Mouse (Mus musculus) heart, embryonic 11.5 days (tissue): ENCODE data around the gene 4930579F01Rik. TPM values are rescaled to one million over a fixed set of nuclear protein-coding genes. Genes with fewer than 3 reads are reported as not detected.
"Not testable (repeated sequence)": the region's sequence is repeated elsewhere in the genome, so short reads cannot be mapped to it uniquely, and the experiment has no call there.

ENCODE experiments used
- ATAC-seq: fragments of 200-750 bp; cut with Nextera tagmentation; replicated peaks from 2 replicates; pipeline ENCODE4 v1.8.0; 2017; ENCODE audit warnings: moderate library complexity; ENCODE audit not compliant: insufficient number of reproducible peaks, low FRiP score, low TSS enrichment
- H3K27ac ChIP-seq: fragments of 300-500 bp; sonication (generic); 2 replicates; pipeline ENCODE4 v1.5.1; 2014; ENCODE audit warnings: mild to moderate bottlenecking, low read depth, low read length
- H3K27me3 ChIP-seq: fragments of 300-500 bp; sonication (generic); 2 replicates; pipeline ENCODE4 v1.6.1; 2014; ENCODE audit warnings: mild to moderate bottlenecking, low read length, mixed read lengths; ENCODE audit not compliant: control insufficient read depth, insufficient read depth
- H3K36me3 ChIP-seq: fragments of 300-500 bp; sonication (generic); 2 replicates; pipeline ENCODE4 v1.6.1; 2014; ENCODE audit warnings: mild to moderate bottlenecking, low read length, moderate library complexity, mixed read lengths; ENCODE audit not compliant: control insufficient read depth, insufficient read depth
- H3K4me1 ChIP-seq: fragments of 300-500 bp; sonication (generic); 2 replicates; pipeline ENCODE4 v1.6.1; 2014; ENCODE audit warnings: low read length; ENCODE audit not compliant: control insufficient read depth, insufficient read depth
- H3K4me2 ChIP-seq: fragments of 300-500 bp; sonication (generic); 2 replicates; pipeline ENCODE4 v1.6.1; 2014; ENCODE audit warnings: mild to moderate bottlenecking, moderate library complexity
- H3K4me3 ChIP-seq: fragments of 300-500 bp; sonication (generic); 2 replicates; pipeline ENCODE4 v1.5.1; 2014; ENCODE audit warnings: low read depth, low read length
- H3K9ac ChIP-seq: fragments of 300-500 bp; sonication (generic); 2 replicates; pipeline ENCODE4 v1.6.1; 2014; ENCODE audit warnings: mild to moderate bottlenecking, low read depth, low read length, moderate library complexity
- H3K9me3 ChIP-seq: fragments of 300-500 bp; sonication (generic); replicated peaks from 2 replicates; pipeline ENCODE4 v1.6.1; 2016; ENCODE audit warnings: low read length; ENCODE audit not compliant: control insufficient read depth
- WGBS: fragments of 180-500 bp; shearing (Covaris S2); extraction: QIAGEN DNeasy Blood & Tissue Kit; methylation state at CpG from one replicate; pipeline ENCODE4 v1.1.7; 2014; ENCODE audit not compliant: insufficient replicate concordance; 5-methylcytosine and 5-hydroxymethylcytosine counted together
- polyA plus RNA-seq: library from polyadenylated mRNA; unstranded; fragments of >200 nt; fragmentation: Nextera tagmentation; extraction: Ambion mirVana; gene quantifications from 2 replicates; pipeline ENCODE4 v1.2.1, GENCODE M21; 2014

4930579F01Rik gene
- polyA plus RNA-seq, 1 experiment from 2014 or later: not detected

DNA sequence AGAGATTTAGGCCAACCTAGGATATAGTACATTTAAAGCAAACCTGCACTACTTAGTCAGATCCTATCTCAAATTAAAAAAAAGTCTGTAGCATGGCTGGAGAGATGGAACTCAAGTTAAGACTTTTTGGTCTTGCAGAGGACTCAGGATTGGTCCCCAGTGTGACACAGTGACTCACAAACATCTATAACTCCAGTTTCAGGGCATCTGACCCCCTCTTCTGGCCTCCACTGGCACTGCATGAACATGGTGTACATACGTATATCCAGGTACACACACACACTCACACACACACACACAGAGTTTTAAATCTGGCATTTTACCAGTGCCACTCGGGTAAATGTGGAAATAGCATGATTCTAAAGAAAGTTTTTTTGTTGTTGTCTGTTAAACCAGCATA is 44.8 kb downstream of the 4930579F01Rik start:
- ATAC-seq: no peak
- H3K9me3 ChIP-seq: no peaks in the 10 kb centered on the region
- H3K27me3 ChIP-seq: no peaks in the 10 kb centered on the region
- 88% methylated on average over 2 of the region's 2 CpGs for WGBS
- no peak overlapping the region for H3K9ac ChIP-seq
- no peak overlapping the region for H3K4me3 ChIP-seq
- H3K27ac ChIP-seq: no peak overlapping the region
- no peaks in the 10 kb centered on the region for H3K4me1 ChIP-seq
- H3K4me2 ChIP-seq: no peak overlapping the region
- H3K36me3 ChIP-seq: peaks cover 15% of the 10 kb centered on the region

DNA sequence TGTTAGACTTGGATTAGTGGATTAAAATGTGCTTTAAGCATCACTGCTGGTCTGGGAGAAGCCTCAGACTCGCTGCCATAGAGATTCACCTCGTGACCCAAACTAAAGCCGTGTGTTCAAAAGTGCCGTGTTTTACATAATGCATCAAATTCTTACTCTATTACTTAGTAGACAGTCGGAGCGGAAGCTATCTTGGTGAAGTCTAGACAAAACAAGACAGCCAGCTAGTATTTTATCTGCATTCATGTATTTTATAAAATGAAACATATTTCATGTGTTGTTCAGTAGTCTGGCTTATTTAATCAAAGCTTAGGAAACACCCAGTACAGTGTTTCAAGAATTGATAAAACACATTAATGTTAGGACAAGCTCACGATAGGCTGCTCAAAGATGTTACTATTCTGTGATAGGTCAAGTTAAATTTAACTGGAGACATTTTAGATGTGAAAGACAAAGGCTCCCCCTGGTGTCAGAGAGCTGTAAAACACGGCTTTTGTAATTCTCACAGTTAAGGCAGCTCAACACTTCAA is 48.9 kb downstream of the 4930579F01Rik start, which contains the start of gene Mttp:
Gene Mttp, minus strand, starts transcription at position 327 of the 530 bp plus-strand sequence.
- Histone ChIP-seq H3K4me2 (peak within 1 kb of the TSS; percentile 83), H3K4me1 (no peaks in the 10 kb centered on the region), H3K9ac (peak within 1 kb of the TSS; percentile 93), H3K27ac (peak within 1 kb of the TSS; percentile 100), H3K27me3 (no peaks in the 10 kb centered on the region), H3K4me3 (peak within 1 kb of the TSS; percentile 74), H3K36me3 (peaks cover 3% of the 10 kb centered on the region; the same call in 1 of the 2 replicates), H3K9me3 (no peaks in the 10 kb centered on the region)
- WGBS: 6% methylated on average over 8 of the region's 8 CpGs
- ATAC-seq: no peak

DNA sequence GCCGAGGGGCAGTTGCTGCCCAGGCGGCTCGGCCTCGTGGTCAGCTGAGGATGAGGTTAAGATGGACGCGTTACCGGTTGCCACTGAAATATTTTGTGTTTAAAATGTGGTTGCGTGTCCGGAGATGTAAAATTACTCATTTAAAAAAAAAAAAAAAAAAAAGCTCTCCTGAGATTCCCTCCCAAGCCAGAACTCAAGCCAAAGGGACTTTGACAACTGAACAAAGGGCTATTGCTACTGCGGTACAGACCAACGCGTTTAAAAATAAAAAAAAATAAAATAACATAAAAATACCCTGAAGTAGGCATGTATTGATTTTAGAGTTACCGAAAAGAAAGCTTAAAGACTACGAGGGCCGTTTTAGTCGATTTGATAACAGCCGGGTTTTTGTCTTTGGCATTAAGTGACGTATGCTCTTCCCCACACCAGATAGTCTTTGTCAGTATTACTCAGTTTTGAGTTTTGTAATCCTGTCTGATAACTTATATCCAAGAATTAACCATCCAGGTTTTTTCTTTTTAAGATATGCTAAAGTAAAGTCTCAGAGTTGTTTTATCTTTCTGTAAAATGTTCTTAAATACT is 49.5 kb downstream of the 4930579F01Rik start:
- under 1% methylated on average over 18 of the region's 18 CpGs for WGBS

DNA sequence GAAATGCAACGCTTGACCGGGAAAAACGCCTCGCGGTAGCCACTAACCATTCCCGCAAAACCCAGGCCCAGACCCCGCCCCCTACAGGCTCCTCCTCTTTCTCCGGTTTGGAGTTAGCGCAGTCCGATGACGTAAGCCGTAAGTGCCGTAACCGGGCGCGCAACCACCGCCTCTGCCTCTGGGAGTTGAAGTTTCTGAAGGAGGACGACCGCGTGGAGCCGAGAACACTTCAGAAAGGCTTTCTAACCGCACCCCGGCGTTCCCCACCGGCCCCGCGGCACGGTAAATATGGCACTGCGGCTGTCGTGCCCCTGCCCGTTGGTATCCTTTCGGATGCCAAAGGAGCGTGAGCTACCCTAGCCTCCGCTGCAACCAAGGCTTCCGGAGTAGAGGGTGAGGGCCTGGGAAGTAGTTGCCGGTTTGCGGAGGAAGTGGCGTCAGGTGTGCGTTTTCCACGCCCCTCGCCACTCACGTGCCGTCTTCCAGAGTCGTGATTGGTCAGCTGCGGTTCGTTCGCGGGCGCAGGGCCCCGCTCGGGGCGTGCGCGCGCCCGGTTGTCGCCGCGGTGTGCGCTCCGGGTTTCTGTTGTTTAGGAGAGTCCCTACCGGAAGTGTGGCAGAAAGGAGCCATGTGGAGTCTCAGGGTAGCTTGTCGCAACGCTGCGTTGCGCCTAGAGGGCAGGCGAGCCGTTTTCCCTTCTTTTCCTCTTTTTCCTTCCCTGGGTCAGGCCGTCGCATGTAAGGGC is 50.1 kb downstream of the 4930579F01Rik start, which contains the start of gene Trmt10a:
Gene Trmt10a, plus strand, starts transcription at position 134 of the 745 bp plus-strand sequence.
- H3K9ac ChIP-seq: peak within 1 kb of the TSS; percentile 93
- H3K4me2 ChIP-seq: peak within 1 kb of the TSS; percentile 83
- H3K9me3 ChIP-seq: no peaks in the 10 kb centered on the region
- H3K4me1 ChIP-seq: no peaks in the 10 kb centered on the region
- WGBS: under 1% methylated on average over 70 of the region's 70 CpGs
- peak; percentile 98 for ATAC-seq
- H3K27me3 ChIP-seq: no peaks in the 10 kb centered on the region
- no peaks in the 10 kb centered on the region for H3K36me3 ChIP-seq
- H3K27ac ChIP-seq: peak within 1 kb of the TSS; percentile 100
- peak within 1 kb of the TSS; percentile 74 for H3K4me3 ChIP-seq

More for the DNA sequence above, 49.5 kb downstream of the 4930579F01Rik start:
- Histone ChIP-seq H3K27ac (peak overlapping the region; percentile 100), H3K9me3 (no peaks in the 10 kb centered on the region), H3K36me3 (peaks cover 3% of the 10 kb centered on the region; the same call in 1 of the 2 replicates), H3K4me1 (no peaks in the 10 kb centered on the region), H3K9ac (peak overlapping the region; percentile 93), H3K4me3 (peak overlapping the region; percentile 74), H3K27me3 (no peaks in the 10 kb centered on the region), H3K4me2 (peak overlapping the region; percentile 83)
- ATAC-seq: no peak

DNA sequence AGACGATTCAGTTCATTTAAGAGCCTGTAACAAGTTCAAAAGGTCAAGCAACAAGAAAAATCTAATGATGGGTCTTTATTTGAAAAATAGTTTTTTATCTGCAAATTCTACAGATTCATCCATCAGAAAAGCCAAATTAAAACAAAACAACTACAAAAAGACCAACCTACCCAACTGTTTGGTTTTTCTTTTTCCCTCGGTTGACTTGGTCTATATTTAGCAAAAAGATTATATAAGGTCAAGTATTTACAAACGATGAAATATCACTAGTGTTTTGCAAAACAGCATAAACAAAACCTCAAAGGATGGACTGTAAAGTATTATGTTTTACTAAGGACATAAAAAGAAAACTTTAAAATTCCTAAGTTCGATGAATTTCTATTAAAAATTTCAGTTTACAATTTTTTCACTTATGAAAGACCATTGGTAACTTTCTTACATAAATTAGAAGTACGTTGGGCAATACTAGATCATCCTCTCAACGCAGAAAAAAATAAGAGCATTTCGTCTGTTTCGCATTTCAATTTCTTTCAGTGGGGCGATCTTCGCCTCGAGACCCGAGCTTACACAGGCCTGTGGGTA is 50.8 kb downstream of the 4930579F01Rik start:
- peak overlapping the region; percentile 74 for H3K4me3 ChIP-seq
- no peaks in the 10 kb centered on the region for H3K27me3 ChIP-seq
- no peaks in the 10 kb centered on the region for H3K4me1 ChIP-seq
- H3K9me3 ChIP-seq: no peaks in the 10 kb centered on the region
- H3K4me2 ChIP-seq: peak overlapping the region; percentile 83
- peak overlapping the region; percentile 100 for H3K27ac ChIP-seq
- WGBS: 6% methylated on average over 12 of the region's 12 CpGs
- ATAC-seq: no peak
- peak overlapping the region; percentile 93 for H3K9ac ChIP-seq
- no peaks in the 10 kb centered on the region for H3K36me3 ChIP-seq

DNA sequence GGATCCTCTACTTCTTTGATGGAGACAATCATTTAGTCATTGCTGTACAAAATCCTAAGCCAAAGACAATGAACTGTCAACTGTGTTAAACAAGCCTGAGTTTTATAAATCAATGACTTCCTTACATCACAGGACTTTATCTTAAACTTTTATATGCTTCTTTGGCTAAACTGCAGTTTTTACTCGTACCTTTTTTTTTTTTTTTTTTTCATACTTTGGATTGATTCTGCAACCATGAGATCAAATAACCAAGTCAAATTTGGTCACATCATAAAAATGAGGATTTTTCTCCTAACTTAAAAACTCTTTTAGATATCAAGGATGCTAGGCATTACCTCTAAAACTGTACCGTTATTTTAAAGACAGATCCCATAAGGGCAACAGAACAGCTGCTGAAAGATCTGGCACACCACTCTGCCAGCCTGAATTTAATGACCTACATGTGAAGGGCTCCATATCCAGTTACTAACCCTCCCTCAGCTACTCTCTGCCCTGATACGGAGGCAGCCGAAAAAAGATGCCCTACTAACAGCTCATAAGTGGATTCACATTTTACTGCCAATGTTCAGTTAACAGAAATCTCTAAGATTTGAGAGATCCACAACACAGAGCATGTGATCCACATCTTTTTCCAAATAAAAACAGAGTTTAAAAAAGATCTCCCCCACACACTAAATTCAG is 51.4 kb downstream of the 4930579F01Rik start:
- 69% methylated on average over 4 of the region's 4 CpGs for WGBS
- Histone ChIP-seq H3K4me1 (no peaks in the 10 kb centered on the region), H3K4me3 (no peak overlapping the region), H3K27ac (0 out of 2 replicates have a peak overlapping the region, but pooled peaks have one; percentile 46), H3K9ac (no peak overlapping the region; the same call in 1 of the 2 replicates), H3K4me2 (peak overlapping the region; percentile 46), H3K9me3 (no peaks in the 10 kb centered on the region), H3K36me3 (no peaks in the 10 kb centered on the region), H3K27me3 (no peaks in the 10 kb centered on the region)
- ATAC-seq: no peak

DNA sequence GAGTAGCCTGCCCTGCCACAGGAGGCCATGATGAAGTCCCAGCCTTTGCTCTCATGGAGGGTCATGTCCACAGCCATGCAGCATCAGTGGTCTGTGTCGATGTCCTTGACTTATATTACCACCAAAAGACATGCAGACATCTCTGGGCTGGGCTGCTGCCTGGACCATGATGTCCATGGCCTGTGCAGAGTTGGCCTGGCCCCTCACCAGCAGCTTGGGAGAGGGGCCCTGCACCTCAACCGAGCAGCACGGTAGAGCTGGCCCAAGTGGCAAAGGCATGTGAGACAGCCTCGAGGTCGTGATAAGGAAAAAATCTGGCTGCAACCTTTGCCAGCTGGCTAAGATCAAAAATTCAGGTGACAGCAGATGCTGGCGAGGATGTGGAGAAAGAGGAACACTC is 54.0 kb downstream of the 4930579F01Rik start:
- H3K9me3 ChIP-seq: no peaks in the 10 kb centered on the region
- H3K27ac ChIP-seq: no peak overlapping the region
- ATAC-seq: no peak
- WGBS: 67% methylated on average over 6 of the region's 6 CpGs
- H3K4me3 ChIP-seq: no peak overlapping the region
- H3K36me3 ChIP-seq: no peaks in the 10 kb centered on the region
- no peak overlapping the region for H3K4me2 ChIP-seq
- H3K4me1 ChIP-seq: no peaks in the 10 kb centered on the region
- no peak overlapping the region for H3K9ac ChIP-seq
- no peaks in the 10 kb centered on the region for H3K27me3 ChIP-seq

DNA sequence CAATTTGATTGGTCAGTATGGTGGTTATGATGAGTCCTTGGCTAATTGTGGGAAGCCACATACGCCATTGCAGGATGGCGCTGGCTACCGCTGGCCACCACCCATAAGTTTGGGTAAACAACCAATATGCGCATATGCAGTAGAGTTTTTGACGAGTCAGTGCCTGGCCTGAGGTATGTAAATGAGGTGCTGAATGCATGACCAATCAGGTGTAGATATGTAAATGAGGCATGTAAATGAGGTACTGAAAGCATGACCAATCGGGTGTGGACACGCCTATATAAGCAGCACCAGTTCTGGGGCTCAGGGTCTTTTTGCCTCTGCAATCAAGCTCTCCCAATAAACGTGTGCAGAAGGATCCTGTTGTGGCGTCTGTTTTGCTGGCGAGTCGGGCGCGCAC is 55.5 kb downstream of the 4930579F01Rik start:
- H3K27ac ChIP-seq, H3K36me3 ChIP-seq, ATAC-seq, H3K9ac ChIP-seq, H3K9me3 ChIP-seq, H3K4me2 ChIP-seq, H3K4me1 ChIP-seq, H3K27me3 ChIP-seq, H3K4me3 ChIP-seq: not testable (repeated sequence)
- WGBS: 95% methylated on average over 13 of the region's 13 CpGs
